Mouse (Mus musculus) lung, embryonic 14.5 days (tissue): Measurements from ENCODE around the gene Ddx59. TPM values are rescaled to one million over a fixed set of nuclear protein-coding genes. Genes with fewer than 3 reads are reported as not detected.

Experiments
- ATAC-seq: fragments of 200-750 bp; cut with Nextera tagmentation; 2 replicates; pipeline ENCODE4 v1.8.0; 2017; ENCODE audit warnings: mild to moderate bottlenecking, moderate TSS enrichment, moderate library complexity; ENCODE audit not compliant: insufficient read depth
- DNase-seq: peaks from one replicate; pipeline ENCODE4 v3.0.0-alpha.2; 2015
- H3K27ac ChIP-seq: fragments of 300-500 bp; sonication (generic); 2 replicates; pipeline ENCODE4 v1.5.1; 2014; ENCODE audit warnings: low read depth, mild to moderate bottlenecking, moderate library complexity
- H3K27me3 ChIP-seq: fragments of 300-500 bp; sonication (generic); 2 replicates; pipeline ENCODE4 v1.6.1; 2014; ENCODE audit warnings: low read length, control low read depth; ENCODE audit not compliant: insufficient read depth
- H3K36me3 ChIP-seq: fragments of 300-500 bp; sonication (generic); 2 replicates; pipeline ENCODE4 v1.6.1; 2014; ENCODE audit warnings: control low read depth; ENCODE audit not compliant: insufficient read depth
- H3K4me1 ChIP-seq: fragments of 300-500 bp; sonication (generic); 2 replicates; pipeline ENCODE4 v1.6.1; 2014; ENCODE audit warnings: antibody characterized with exemption, control low read depth; ENCODE audit not compliant: insufficient read depth
- H3K4me2 ChIP-seq: fragments of 300-500 bp; sonication (generic); 2 replicates; pipeline ENCODE4 v1.6.1; 2014; ENCODE audit warnings: mild to moderate bottlenecking
- H3K4me3 ChIP-seq: fragments of 300-500 bp; sonication (generic); 2 replicates; pipeline ENCODE4 v1.5.1; 2014; ENCODE audit warnings: low read depth, low read length
- H3K9ac ChIP-seq: fragments of 300-500 bp; sonication (generic); 2 replicates; pipeline ENCODE4 v1.6.1; 2014
- H3K9me3 ChIP-seq: fragments of 300-500 bp; sonication (generic); 2 replicates; pipeline ENCODE4 v1.6.1; 2016; ENCODE audit warnings: low read depth, low read length, control low read depth
- CTCF ChIP-seq: IDR thresholded peaks from 2 replicates; pipeline ENCODE4 v1.5.1; 2016; ENCODE audit warnings: antibody characterized with exemption, low read depth
- WGBS: fragments of 180-500 bp; shearing (Covaris S2); extraction: QIAGEN DNeasy Blood & Tissue Kit; methylation state at CpG from one replicate; pipeline ENCODE4 v1.1.7; 2014; 5-methylcytosine and 5-hydroxymethylcytosine counted together
- polyA plus RNA-seq: library from polyadenylated mRNA; unstranded; fragments of >200 nt; fragmentation: Nextera tagmentation; extraction: Ambion mirVana; gene quantifications from 2 replicates; pipeline ENCODE4 v1.2.1, GENCODE M21; 2014

Ddx59 gene
- 16.4 and 17.8 TPM in 2 replicates for polyA plus RNA-seq

- no peak for TF ChIP-seq CTCF
These were observed at the start of gene Ddx59 for GRCm38 (mm10) chr1:136414798-136415755. TSS of gene Ddx59 (plus strand) at chr1:136415271.

GRCm38 (mm10) chr1:136365986-136366385, 49.1 kb upstream of the Ddx59 start:
- Histone ChIP-seq H3K27me3 (no peaks in the 10 kb centered on the region), H3K4me2 (no peak overlapping the region), H3K4me3 (no peak overlapping the region), H3K4me1 (peaks cover 12% of the 10 kb centered on the region), H3K9me3 (no peaks in the 10 kb centered on the region), H3K27ac (no peak overlapping the region), H3K36me3 (no peaks in the 10 kb centered on the region), H3K9ac (no peak overlapping the region)
- 70% methylated on average over 3 of the region's 3 CpGs for WGBS
- ATAC-seq (no peak), DNase-seq (peak; percentile 37)
- TF ChIP-seq CTCF = no peak

More at GRCm38 (mm10) chr1:136414798-136415755, at the start of gene Ddx59:
- peak; percentile 99 for ATAC-seq
- no peaks in the 10 kb centered on the region for H3K27me3 ChIP-seq
- H3K4me2 ChIP-seq = peak within 1 kb of the TSS; percentile 65
- WGBS = 4% methylated on average over 78 of the region's 78 CpGs
- no peaks in the 10 kb centered on the region for H3K9me3 ChIP-seq
- H3K36me3 ChIP-seq = no peaks in the 10 kb centered on the region
- peak within 1 kb of the TSS; percentile 78 for H3K9ac ChIP-seq
- peak within 1 kb of the TSS; percentile 96 for H3K27ac ChIP-seq
- H3K4me1 ChIP-seq = no peaks in the 10 kb centered on the region; the same call in 1 of the 2 replicates
- peak within 1 kb of the TSS; percentile 61 for H3K4me3 ChIP-seq
- DNase-seq = peak; percentile 97

GRCm38 (mm10) chr1:136379261-136379660, 35.8 kb upstream of the Ddx59 start:
- 89% methylated on average over 7 of the region's 7 CpGs for WGBS
- H3K9me3 ChIP-seq = no peaks in the 10 kb centered on the region
- DNase-seq = no peak
- no peak for TF ChIP-seq CTCF
- H3K9ac ChIP-seq = no peak overlapping the region
- no peaks in the 10 kb centered on the region for H3K27me3 ChIP-seq
- ATAC-seq = no peak
- no peak overlapping the region for H3K4me2 ChIP-seq
- H3K36me3 ChIP-seq = no peaks in the 10 kb centered on the region
- H3K4me1 ChIP-seq = 0 out of 2 replicates have a peak, but pooled peaks cover 2% of the 10 kb centered on the region
- H3K4me3 ChIP-seq = no peak overlapping the region
- H3K27ac ChIP-seq = no peak overlapping the region

- no peak overlapping the region for H3K4me2 ChIP-seq
- no peak overlapping the region for H3K4me3 ChIP-seq
- H3K36me3 ChIP-seq = no peaks in the 10 kb centered on the region
- H3K9me3 ChIP-seq = no peaks in the 10 kb centered on the region
- H3K4me1 ChIP-seq = 0 out of 2 replicates have a peak, but pooled peaks cover 2% of the 10 kb centered on the region
- DNase-seq = no peak
- 82% methylated on average over 4 of the region's 4 CpGs for WGBS
- ATAC-seq = no peak
- H3K27me3 ChIP-seq = no peaks in the 10 kb centered on the region
- no peak overlapping the region for H3K9ac ChIP-seq
- no peak overlapping the region for H3K27ac ChIP-seq
- TF ChIP-seq CTCF = no peak
These were observed 34.9 kb upstream of the Ddx59 start for GRCm38 (mm10) chr1:136380161-136380560.

- Histone ChIP-seq H3K4me2 (no peak overlapping the region), H3K27me3 (no peaks in the 10 kb centered on the region), H3K9me3 (no peaks in the 10 kb centered on the region), H3K4me1 (0 out of 2 replicates have a peak, but pooled peaks cover 2% of the 10 kb centered on the region), H3K9ac (no peak overlapping the region), H3K36me3 (no peaks in the 10 kb centered on the region), H3K27ac (no peak overlapping the region), H3K4me3 (no peak overlapping the region)
- DNase-seq (no peak), ATAC-seq (no peak)
- 83% methylated on average over 8 of the region's 8 CpGs for WGBS
- no peak for TF ChIP-seq CTCF
These were observed 34.5 kb upstream of the Ddx59 start for GRCm38 (mm10) chr1:136380606-136381005.

GRCm38 (mm10) chr1:136381169-136381568, 33.9 kb upstream of the Ddx59 start:
- Histone ChIP-seq H3K27me3 (no peaks in the 10 kb centered on the region), H3K27ac (peak overlapping the region; percentile 46; the same call in 1 of the 2 replicates), H3K36me3 (no peaks in the 10 kb centered on the region), H3K4me3 (no peak overlapping the region), H3K4me1 (0 out of 2 replicates have a peak, but pooled peaks cover 2% of the 10 kb centered on the region), H3K9ac (no peak overlapping the region), H3K9me3 (no peaks in the 10 kb centered on the region), H3K4me2 (no peak overlapping the region)
- ATAC-seq (no peak; the same call in 1 of the 2 replicates), DNase-seq (peak; percentile 70)
- 53% methylated on average over 6 of the region's 6 CpGs for WGBS
- no peak for TF ChIP-seq CTCF

GRCm38 (mm10) chr1:136381583-136381982, 33.5 kb upstream of the Ddx59 start:
- WGBS = 72% methylated on average over 5 of the region's 5 CpGs
- Histone ChIP-seq H3K4me1 (0 out of 2 replicates have a peak, but pooled peaks cover 2% of the 10 kb centered on the region), H3K27me3 (no peaks in the 10 kb centered on the region), H3K27ac (peak overlapping the region; percentile 46; the same call in 1 of the 2 replicates), H3K9me3 (no peaks in the 10 kb centered on the region), H3K4me3 (no peak overlapping the region), H3K36me3 (no peaks in the 10 kb centered on the region), H3K4me2 (no peak overlapping the region), H3K9ac (no peak overlapping the region)
- DNase-seq (peak; percentile 45), ATAC-seq (no peak)
- no peak for TF ChIP-seq CTCF
